Mouse (Mus musculus): ENCODE data around the gene Zfhx3.

DNA sequence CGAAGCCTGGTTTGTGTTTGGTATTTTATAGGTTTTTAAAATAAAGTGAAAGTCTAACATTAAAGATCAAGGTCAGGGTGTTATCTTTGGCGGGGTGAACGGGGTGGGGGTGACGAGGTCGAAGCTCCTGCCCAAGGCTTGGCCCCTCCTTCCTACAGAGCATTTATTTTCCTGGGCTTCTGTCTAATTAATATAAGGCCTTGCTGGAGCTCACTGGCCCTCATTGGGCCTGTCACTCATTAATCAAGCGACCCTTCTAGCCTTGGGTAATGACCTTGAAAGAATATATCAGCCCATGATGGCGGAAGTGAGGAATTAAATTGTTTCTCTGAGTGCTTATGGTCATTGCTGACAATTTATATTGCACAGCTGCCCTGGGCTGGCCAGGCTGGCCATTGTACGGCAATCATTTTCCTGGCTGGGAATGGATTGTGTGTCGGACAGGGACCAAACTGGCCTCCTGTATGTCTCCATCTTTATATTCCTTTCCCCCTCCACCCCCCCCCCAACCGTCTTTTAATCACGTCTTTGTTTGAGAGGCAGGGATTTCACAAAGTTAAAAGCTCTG, 322.2 kb downstream of the Zfhx3 start:
- TF ChIP-seq CTCF (IDR thresholded peaks at IDR 0.05; ENCODE audit: low read depth, low read length) (no peak), POLR2A (IDR thresholded peaks at IDR 0.05; ENCODE audit: borderline replicate concordance, low read depth, low read length) (no peak)
